Mouse (Mus musculus): Measurements from ENCODE around the gene Flrt1. TPM values are rescaled to one million over a fixed set of nuclear protein-coding genes. Genes with fewer than 3 reads are reported as not detected.
A peak's percentile ranks its signal among the peaks of the same experiment; 100 is the strongest.

Flrt1 gene
- total and polyA plus RNA-seq, 2 experiments from 2014 or later: 8.8 to 11.3 TPM

DNA sequence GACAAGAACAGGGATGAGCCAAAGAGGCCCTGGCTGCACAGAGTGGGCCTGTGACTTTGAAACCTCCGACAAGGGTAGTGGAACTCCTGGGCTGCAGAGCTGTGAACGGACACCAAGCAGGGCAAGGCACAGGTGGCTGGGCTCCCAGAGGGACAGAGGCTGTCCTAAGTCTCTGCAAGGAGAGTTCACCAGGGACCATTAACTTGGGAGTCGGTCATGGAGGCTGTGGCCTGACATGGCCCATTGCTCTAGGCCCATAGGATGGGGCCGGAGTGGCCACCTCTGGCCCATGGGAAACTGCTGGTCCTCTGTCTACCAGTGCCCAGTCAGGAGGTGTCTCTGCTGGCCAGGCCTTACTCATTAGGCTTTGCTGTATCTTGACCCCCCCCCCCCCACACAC, 6.2 kb upstream of the Flrt1 start:
- no peak overlapping the region for H3K4me2 ChIP-seq (ENCODE audit: low read depth)
- peaks cover 4% of the 10 kb centered on the region; the same call in 1 of the 2 replicates for H3K4me1 ChIP-seq (ENCODE audit: insufficient read depth)
- WGBS: 90% methylated on average over 4 of the region's 4 CpGs
- no peak overlapping the region for H3K27ac ChIP-seq (ENCODE audit: low read depth, low read length)
- H3K4me3 ChIP-seq (ENCODE audit: low read depth, low read length): no peak overlapping the region
- no peaks in the 10 kb centered on the region for H3K9me3 ChIP-seq (ENCODE audit: low read length)
- H3K9ac ChIP-seq: no peak overlapping the region
- no peak for ATAC-seq
- TF ChIP-seq CTCF (IDR thresholded peaks at IDR 0.05; ENCODE audit: low read depth): no peak
- H3K27me3 ChIP-seq (ENCODE audit: insufficient read depth, low read length): no peaks in the 10 kb centered on the region
- DNase-seq: no peak
- no peaks in the 10 kb centered on the region for H3K36me3 ChIP-seq (ENCODE audit: insufficient read depth)

DNA sequence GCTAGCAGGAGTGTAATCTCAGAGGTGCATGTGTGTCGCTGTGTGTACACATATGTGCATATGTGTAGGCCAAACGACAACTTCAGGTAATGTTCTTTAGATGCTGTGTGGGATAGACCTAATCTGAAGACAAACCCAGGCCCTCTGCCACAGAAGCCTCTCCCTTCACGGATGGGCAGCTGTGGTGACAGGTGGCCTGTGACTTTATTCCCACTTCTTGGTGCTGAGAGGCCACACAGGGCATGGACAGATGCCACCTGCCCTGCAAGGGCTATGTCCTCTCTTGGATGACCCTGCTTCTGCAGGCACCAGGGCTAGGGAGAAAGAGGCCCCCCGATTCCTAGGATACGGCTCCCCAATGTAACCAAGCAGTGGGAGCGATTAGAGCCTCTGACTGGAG, 5.8 kb upstream of the Flrt1 start:
- no peaks in the 10 kb centered on the region for H3K9me3 ChIP-seq (ENCODE audit: low read length)
- H3K9ac ChIP-seq: no peak overlapping the region
- ATAC-seq (no peak), DNase-seq (no peak)
- no peak overlapping the region for H3K4me2 ChIP-seq (ENCODE audit: low read depth)
- peaks cover 4% of the 10 kb centered on the region; the same call in 1 of the 2 replicates for H3K4me1 ChIP-seq (ENCODE audit: insufficient read depth)
- no peak for TF ChIP-seq CTCF (IDR thresholded peaks at IDR 0.05; ENCODE audit: low read depth)
- H3K27me3 ChIP-seq (ENCODE audit: insufficient read depth, low read length): no peaks in the 10 kb centered on the region
- no peak overlapping the region for H3K27ac ChIP-seq (ENCODE audit: low read depth, low read length)
- no peak overlapping the region for H3K4me3 ChIP-seq (ENCODE audit: low read depth, low read length)
- no peaks in the 10 kb centered on the region for H3K36me3 ChIP-seq (ENCODE audit: insufficient read depth)
- 88% methylated on average over 6 of the region's 6 CpGs for WGBS

DNA sequence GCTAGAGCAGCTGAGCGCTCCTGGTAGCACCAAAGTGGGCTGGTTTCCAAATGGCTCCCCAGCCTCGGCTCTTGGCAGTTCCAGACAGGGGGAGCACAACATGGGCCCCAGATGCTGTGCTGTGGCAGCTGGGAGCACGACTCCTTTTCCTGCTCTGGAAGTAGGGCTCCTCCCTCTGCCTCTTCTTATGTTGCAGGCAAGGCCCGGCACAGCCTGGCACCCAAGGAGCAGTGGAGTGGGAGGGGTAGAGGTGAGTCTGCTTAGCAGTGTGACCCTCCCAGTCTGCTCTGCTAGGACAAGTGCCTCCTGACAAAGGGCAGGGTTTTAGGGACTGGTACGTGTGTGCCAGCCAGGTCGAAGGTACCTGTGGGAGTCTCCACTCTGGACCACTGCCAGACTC, 5.3 kb upstream of the Flrt1 start:
- Histone ChIP-seq H3K4me2 (ENCODE audit: low read depth) (no peak overlapping the region), H3K4me3 (ENCODE audit: low read depth, low read length) (no peak overlapping the region), H3K9me3 (ENCODE audit: low read length) (no peaks in the 10 kb centered on the region), H3K27me3 (ENCODE audit: insufficient read depth, low read length) (no peaks in the 10 kb centered on the region), H3K4me1 (ENCODE audit: insufficient read depth) (peaks cover 4% of the 10 kb centered on the region; the same call in 1 of the 2 replicates), H3K36me3 (ENCODE audit: insufficient read depth) (no peaks in the 10 kb centered on the region), H3K27ac (ENCODE audit: low read depth, low read length) (no peak overlapping the region), H3K9ac (no peak overlapping the region)
- DNase-seq: no peak
- TF ChIP-seq CTCF (IDR thresholded peaks at IDR 0.05; ENCODE audit: low read depth): no peak
- ATAC-seq: peak; percentile 11; the same call in 1 of the 2 replicates
- 35% methylated on average over 6 of the region's 6 CpGs for WGBS

DNA sequence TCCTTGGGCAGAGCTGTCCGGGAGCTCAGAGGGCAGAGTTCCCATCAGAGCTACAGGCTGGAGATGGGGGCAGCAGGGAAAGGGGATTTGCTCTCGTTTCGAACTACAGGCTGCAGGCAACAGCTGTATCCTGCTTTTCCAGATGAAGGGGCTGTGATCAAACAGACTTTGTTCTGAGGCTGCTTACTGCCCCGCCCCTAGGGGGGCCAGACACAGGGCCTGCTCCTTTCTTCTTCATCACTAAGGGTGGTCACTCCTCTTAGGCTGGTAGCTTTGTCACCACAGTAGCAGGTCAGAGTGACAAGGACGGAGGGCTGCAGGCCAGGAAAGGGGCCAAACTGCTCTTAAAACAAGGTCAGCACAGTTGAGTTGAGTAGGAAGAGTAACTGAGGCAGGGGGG, 4.6 kb upstream of the Flrt1 start:
- H3K4me1 ChIP-seq (ENCODE audit: insufficient read depth): peaks cover 4% of the 10 kb centered on the region; the same call in 1 of the 2 replicates
- no peak overlapping the region for H3K4me2 ChIP-seq (ENCODE audit: low read depth)
- no peak overlapping the region for H3K27ac ChIP-seq (ENCODE audit: low read depth, low read length)
- no peak for TF ChIP-seq CTCF (IDR thresholded peaks at IDR 0.05; ENCODE audit: low read depth)
- DNase-seq (no peak), ATAC-seq (no peak)
- H3K36me3 ChIP-seq (ENCODE audit: insufficient read depth): no peaks in the 10 kb centered on the region
- 20% methylated on average over 5 of the region's 5 CpGs for WGBS
- no peaks in the 10 kb centered on the region for H3K27me3 ChIP-seq (ENCODE audit: insufficient read depth, low read length)
- H3K9me3 ChIP-seq (ENCODE audit: low read length): no peaks in the 10 kb centered on the region
- no peak overlapping the region for H3K9ac ChIP-seq
- H3K4me3 ChIP-seq (ENCODE audit: low read depth, low read length): no peak overlapping the region

DNA sequence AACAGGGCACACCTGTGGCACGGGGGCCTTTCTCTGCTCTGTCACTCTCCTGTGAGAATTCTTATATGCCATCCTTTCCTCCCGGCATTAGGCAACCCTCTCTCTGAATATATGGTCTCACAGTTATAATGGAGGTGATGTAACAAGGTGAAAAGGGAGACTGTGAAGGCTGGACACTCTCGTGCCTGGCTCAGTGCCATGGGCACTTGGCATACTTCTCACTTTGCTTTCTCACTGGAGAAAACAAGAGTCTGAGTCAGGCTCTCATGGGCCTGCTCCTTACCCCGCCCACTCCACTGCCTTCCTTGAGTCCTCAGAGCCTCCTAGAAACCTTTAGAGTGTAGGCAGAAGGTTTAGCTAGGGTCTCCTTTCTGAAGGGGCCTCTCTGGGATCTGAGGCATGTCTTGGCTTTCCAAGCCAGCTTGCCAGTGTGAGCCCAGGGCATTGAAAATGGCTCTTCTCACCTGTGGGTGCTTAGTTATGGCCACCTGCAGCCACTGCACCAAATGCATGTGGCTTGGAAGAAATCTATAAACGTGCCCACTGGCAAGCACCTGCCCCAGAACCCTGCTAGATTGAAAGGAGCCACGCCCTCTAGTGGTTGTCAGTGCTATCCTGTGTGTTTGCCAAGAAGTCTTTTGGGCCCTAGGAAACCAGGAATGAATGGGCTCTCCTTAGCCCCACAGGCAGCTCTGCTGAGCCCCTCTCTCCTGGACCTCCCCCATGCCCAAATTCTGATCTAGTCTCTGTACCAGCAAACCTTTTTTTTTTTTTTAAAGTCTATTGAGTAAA, 2.8 kb upstream of the Flrt1 start:
- Histone ChIP-seq H3K4me2 (ENCODE audit: low read depth) (no peak overlapping the region), H3K4me3 (ENCODE audit: low read depth, low read length) (no peak overlapping the region), H3K4me1 (ENCODE audit: insufficient read depth) (peaks cover 6% of the 10 kb centered on the region), H3K9ac (no peak overlapping the region), H3K27ac (ENCODE audit: low read depth, low read length) (no peak overlapping the region), H3K27me3 (ENCODE audit: insufficient read depth, low read length) (no peaks in the 10 kb centered on the region), H3K36me3 (ENCODE audit: insufficient read depth) (no peaks in the 10 kb centered on the region), H3K9me3 (ENCODE audit: low read length) (no peaks in the 10 kb centered on the region)
- peak; percentile 54 for DNase-seq
- 38% methylated on average over 6 of the region's 6 CpGs for WGBS
- TF ChIP-seq CTCF (IDR thresholded peaks at IDR 0.05; ENCODE audit: low read depth): peak; percentile 48; the same call in 1 of the 2 replicates
- ATAC-seq: peak; percentile 12; the same call in 1 of the 2 replicates

DNA sequence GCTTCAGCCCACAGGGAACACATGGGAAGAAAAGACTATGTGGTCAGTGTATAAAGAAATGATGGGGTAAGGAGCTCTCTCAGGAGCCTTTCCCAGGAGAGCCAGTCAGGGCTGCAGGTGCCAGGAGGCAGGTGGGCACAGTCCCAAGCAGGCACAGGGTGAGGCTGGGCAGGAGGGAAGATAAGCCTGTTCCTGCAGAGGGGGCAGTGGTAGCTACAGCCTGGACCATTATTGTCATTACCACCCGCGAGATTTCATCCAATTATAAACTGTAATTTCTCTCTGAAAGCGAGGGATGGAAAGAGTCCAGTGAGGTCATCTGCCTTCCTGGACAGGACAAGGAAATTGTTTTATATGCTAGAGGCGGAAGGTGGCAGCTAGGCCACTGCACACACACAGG, 1.6 kb upstream of the Flrt1 start:
- H3K9ac ChIP-seq: no peak overlapping the region
- DNase-seq: no peak
- H3K27me3 ChIP-seq (ENCODE audit: insufficient read depth, low read length): no peaks in the 10 kb centered on the region
- H3K4me3 ChIP-seq (ENCODE audit: low read depth, low read length): no peak overlapping the region
- H3K27ac ChIP-seq (ENCODE audit: low read depth, low read length): no peak overlapping the region
- 80% methylated on average over 4 of the region's 4 CpGs for WGBS
- no peaks in the 10 kb centered on the region for H3K36me3 ChIP-seq (ENCODE audit: insufficient read depth)
- no peak for ATAC-seq
- no peak for TF ChIP-seq CTCF (IDR thresholded peaks at IDR 0.05; ENCODE audit: low read depth)
- H3K9me3 ChIP-seq (ENCODE audit: low read length): no peaks in the 10 kb centered on the region
- H3K4me2 ChIP-seq (ENCODE audit: low read depth): no peak overlapping the region
- H3K4me1 ChIP-seq (ENCODE audit: insufficient read depth): peaks cover 8% of the 10 kb centered on the region

DNA sequence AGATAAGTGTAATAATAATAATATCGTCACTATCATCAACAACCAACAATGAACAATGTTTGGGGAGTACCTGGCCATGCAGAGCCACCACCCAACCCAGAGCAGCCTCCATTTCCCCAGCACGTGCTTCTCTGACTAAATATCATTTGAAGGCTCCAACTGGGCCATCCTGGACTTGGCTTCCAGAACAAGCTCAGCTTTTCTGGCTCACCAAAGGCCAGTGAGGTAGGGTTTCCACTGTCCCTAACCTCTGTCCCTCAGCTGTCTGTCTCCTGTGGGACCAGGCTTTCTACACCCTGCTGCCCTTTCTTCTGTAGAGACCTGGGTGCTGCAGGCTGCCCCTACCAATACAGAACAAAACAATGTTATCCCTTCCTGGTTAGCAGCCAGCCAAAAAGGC, 1.0 kb upstream of the Flrt1 start:
- Histone ChIP-seq H3K4me2 (ENCODE audit: low read depth) (no peak overlapping the region), H3K4me3 (ENCODE audit: low read depth, low read length) (no peak overlapping the region), H3K27ac (ENCODE audit: low read depth, low read length) (no peak overlapping the region), H3K36me3 (ENCODE audit: insufficient read depth) (no peaks in the 10 kb centered on the region), H3K9me3 (ENCODE audit: low read length) (no peaks in the 10 kb centered on the region), H3K27me3 (ENCODE audit: insufficient read depth, low read length) (no peaks in the 10 kb centered on the region), H3K4me1 (ENCODE audit: insufficient read depth) (peaks cover 8% of the 10 kb centered on the region), H3K9ac (no peak overlapping the region)
- no peak for DNase-seq
- ATAC-seq: no peak
- TF ChIP-seq CTCF (IDR thresholded peaks at IDR 0.05; ENCODE audit: low read depth): no peak
- WGBS: 87% methylated on average over 2 of the region's 2 CpGs

All from forebrain, postnatal 0 days (tissue).